Mouse (Mus musculus) liver, adult 2 months (tissue): ENCODE results near the gene Rab37. TPM values are rescaled to one million over a fixed set of nuclear protein-coding genes. Genes with fewer than 3 reads are reported as not detected.

Source experiments
- DNase-seq: peaks from one replicate; pipeline ENCODE4 v3.0.0-alpha.2; 2011; ENCODE audit warnings: low read depth, low spot score; ENCODE audit errors: extremely low read depth
- H3K27ac ChIP-seq: fragments of 200-500 bp; replicated peaks from 2 replicates; pipeline ENCODE4 v1.5.1; 2012; ENCODE audit warnings: low read depth, mild to moderate bottlenecking, control low read depth, inconsistent platforms, low read length; ENCODE audit not compliant: insufficient read depth
- H3K27me3 ChIP-seq: fragments of 200-500 bp; 2 replicates; pipeline ENCODE4 v1.6.1; 2012; ENCODE audit warnings: mild to moderate bottlenecking, moderate library complexity, low read length, inconsistent platforms; ENCODE audit not compliant: control insufficient read depth, insufficient read depth
- H3K36me3 ChIP-seq: fragments of 200-500 bp; 2 replicates; pipeline ENCODE4 v1.6.1; 2012; ENCODE audit warnings: low read length, inconsistent platforms; ENCODE audit not compliant: control insufficient read depth, insufficient read depth
- H3K4me1 ChIP-seq: fragments of 200-500 bp; 2 replicates; pipeline ENCODE4 v1.6.1; 2011; ENCODE audit warnings: low read length; ENCODE audit not compliant: control insufficient read depth, insufficient read depth
- H3K4me3 ChIP-seq: fragments of 200-500 bp; 2 replicates; pipeline ENCODE4 v1.5.1; 2011; ENCODE audit warnings: low read depth, mild to moderate bottlenecking, control low read depth, low read length, moderate library complexity; ENCODE audit not compliant: insufficient read depth
- H3K79me2 ChIP-seq: fragments of 200-500 bp; 2 replicates; pipeline ENCODE4 v1.6.1; 2012; ENCODE audit warnings: inconsistent platforms, mild to moderate bottlenecking, low read length, moderate library complexity; ENCODE audit not compliant: control insufficient read depth, insufficient read depth
- H3K9ac ChIP-seq: fragments of 200-500 bp; 2 replicates; pipeline ENCODE4 v1.6.1; 2012; ENCODE audit warnings: low read depth, mild to moderate bottlenecking, control low read depth, inconsistent platforms, low read length
- CTCF ChIP-seq: fragments of 200-500 bp; IDR thresholded peaks from 2 replicates; pipeline ENCODE4 v1.5.1; 2011; ENCODE audit warnings: low read depth, low read length, control low read depth
- POLR2A ChIP-seq: fragments of 200-500 bp; IDR thresholded peaks from 2 replicates; pipeline ENCODE4 v1.6.1; 2011; ENCODE audit warnings: low read length, control low read depth; ENCODE audit not compliant: insufficient read depth; ENCODE audit errors: extremely low read depth
- WGBS: fragments of 180-500 bp; shearing (Covaris S2); methylation state at CpG from one replicate; pipeline ENCODE4 v1.1.7; 2018; 5-methylcytosine and 5-hydroxymethylcytosine counted together
- polyA plus RNA-seq: library from polyadenylated mRNA; depleted of rRNA; stranded (reverse); fragments of >200 nt; gene quantifications from 2 replicates; pipeline ENCODE4 v1.2.3, GENCODE M21; 2012; rRNA removed
- total RNA-seq: library from RNA; depleted of rRNA; stranded (reverse); fragments of >200 nt; gene quantifications from 2 replicates; pipeline ENCODE4 v1.2.3, GENCODE M21; 2014; rRNA removed

Rab37 gene
- total and polyA plus RNA-seq, 2 experiments = 0.09 to 0.20 TPM

DNA sequence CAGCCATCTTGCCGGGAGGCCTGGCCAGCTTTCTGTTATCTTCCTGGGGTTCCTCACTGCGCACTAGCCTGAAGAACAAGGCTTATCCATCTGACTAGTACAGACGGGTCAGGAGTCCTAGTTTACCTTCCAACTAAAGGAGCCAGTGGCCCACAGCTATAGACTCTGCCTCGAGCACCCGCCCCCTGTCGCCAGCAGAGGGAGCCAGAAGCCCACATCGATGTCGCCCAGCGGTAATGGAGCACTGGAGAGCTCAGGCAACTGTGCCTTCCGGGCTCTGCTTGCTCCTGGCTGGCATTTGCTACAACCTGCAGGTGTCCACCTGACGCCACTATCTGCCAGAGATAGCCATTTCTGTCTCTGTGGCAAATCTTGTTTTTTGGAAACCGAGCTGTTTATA lies 111.1 kb downstream of the Rab37 start:
- TF ChIP-seq CTCF = peak; percentile 98
- no peak for TF ChIP-seq POLR2A

DNA sequence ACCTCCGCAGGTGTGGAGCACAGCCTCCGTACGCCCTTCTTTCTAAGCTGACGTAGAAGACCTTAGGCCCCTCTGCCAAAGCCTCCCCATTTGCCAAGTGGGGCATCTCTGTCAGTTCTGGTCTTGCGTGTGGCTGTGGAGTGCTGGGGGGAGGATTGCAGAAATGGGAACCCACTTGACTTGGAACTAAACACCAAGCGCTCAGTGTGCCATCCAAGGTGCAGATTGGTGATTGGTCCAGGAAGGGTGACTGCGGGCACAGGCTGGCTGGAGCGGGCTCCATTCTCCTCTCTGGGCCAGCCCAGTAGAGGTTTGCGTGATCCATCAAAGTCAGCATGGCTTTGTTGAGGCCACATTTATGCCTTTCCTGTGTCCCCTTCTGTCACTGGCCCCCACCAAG lies 111.5 kb downstream of the Rab37 start:
- no peak overlapping the region for H3K27ac ChIP-seq
- 96% methylated on average over 9 of the region's 9 CpGs for WGBS
- H3K4me3 ChIP-seq = no peak overlapping the region
- H3K9ac ChIP-seq = no peak overlapping the region
- TF ChIP-seq CTCF (no peak), POLR2A (no peak)
- no peaks in the 10 kb centered on the region for H3K79me2 ChIP-seq
- H3K27me3 ChIP-seq = no peaks in the 10 kb centered on the region
- peaks cover 2% of the 10 kb centered on the region; the same call in 1 of the 2 replicates for H3K36me3 ChIP-seq
- no peaks in the 10 kb centered on the region for H3K4me1 ChIP-seq
- no peak for DNase-seq

More for the DNA sequence above, 111.1 kb downstream of the Rab37 start:
- no peak for DNase-seq
- Histone ChIP-seq H3K79me2 (no peaks in the 10 kb centered on the region), H3K27ac (no peak overlapping the region), H3K27me3 (no peaks in the 10 kb centered on the region), H3K4me1 (no peaks in the 10 kb centered on the region), H3K9ac (no peak overlapping the region), H3K4me3 (no peak overlapping the region), H3K36me3 (peaks cover 5% of the 10 kb centered on the region; the same call in 1 of the 2 replicates)
- 20% methylated on average over 12 of the region's 12 CpGs for WGBS

DNA sequence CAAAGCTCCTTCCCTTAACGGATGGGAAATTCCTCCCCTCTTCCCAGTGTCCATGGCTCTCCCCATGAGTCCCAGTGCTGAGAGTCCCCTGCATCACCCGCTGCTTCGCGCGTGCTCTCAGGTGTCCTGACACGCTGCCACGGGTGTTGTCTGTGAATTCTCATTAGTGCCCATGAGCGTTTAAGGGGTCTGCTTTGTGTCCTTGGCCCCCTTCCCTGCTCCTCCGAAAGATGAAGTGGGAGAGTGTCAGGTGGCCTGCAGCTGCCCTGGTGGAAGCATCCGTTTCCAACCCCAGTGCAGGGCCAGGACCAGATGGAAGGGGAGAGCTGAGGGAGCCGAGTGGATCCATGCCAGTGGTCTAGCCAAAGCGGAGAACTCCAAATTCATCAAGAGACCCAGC lies 116.9 kb downstream of the Rab37 start:
- Histone ChIP-seq H3K4me3 (no peak overlapping the region), H3K27me3 (no peaks in the 10 kb centered on the region), H3K9ac (no peak overlapping the region), H3K27ac (no peak overlapping the region), H3K36me3 (peaks cover 2% of the 10 kb centered on the region; the same call in 1 of the 2 replicates), H3K4me1 (no peaks in the 10 kb centered on the region), H3K79me2 (no peaks in the 10 kb centered on the region)
- TF ChIP-seq CTCF (no peak), POLR2A (no peak)
- DNase-seq = no peak
- WGBS = 90% methylated on average over 12 of the region's 12 CpGs

DNA sequence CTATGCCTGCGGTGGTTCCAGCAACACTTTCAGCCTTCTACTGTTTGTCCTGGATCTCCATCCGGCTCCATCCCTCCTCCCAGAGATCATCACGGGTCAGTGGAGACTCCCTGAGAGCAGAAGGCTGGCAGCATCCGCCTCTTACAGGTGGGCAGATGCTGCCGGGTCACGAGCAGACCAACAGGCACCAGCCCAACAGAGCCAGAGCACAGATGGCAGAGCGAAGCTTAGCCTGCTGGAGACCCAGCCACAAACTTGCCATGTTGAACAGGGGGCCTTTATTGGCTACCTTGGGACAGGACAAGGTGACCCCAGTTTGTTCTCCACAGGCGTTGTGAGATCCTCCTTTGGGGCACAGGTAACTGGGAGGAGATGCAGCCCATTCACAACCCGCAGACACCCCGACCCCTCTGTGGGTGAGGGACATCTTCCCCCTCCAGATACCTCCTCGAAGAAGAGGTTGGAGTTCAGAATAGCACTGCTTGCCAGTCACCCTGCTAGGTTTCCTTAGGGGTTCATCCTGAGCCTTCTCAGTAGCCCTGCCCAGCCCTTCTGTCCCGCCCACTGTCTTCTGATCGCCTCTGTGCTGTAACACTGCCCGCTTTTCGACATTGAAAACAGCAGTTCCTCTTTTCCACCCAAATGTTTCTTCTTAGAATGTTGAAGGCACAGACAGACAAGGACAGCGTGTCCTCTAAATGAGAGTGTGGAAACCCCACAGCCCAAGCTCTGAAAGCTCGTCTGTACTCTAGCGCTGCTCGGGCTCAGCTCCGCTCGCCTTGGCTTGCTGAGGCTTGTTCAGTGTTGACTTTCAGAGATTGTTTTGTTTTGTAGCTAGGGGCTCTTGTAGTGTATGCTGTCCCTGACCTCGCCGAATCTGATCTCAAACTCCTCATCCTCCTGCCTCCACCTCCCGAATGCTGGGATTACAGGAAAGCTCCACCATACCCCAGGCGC lies 117.8 kb downstream of the Rab37 start:
- Histone ChIP-seq H3K4me3 (no peak overlapping the region), H3K9ac (no peak overlapping the region), H3K27ac (no peak overlapping the region), H3K36me3 (peaks cover 2% of the 10 kb centered on the region; the same call in 1 of the 2 replicates), H3K27me3 (no peaks in the 10 kb centered on the region), H3K4me1 (no peaks in the 10 kb centered on the region), H3K79me2 (no peaks in the 10 kb centered on the region)
- TF ChIP-seq POLR2A = no peak
- TF ChIP-seq CTCF = no peak
- DNase-seq = no peak
- WGBS = 89% methylated on average over 25 of the region's 25 CpGs

DNA sequence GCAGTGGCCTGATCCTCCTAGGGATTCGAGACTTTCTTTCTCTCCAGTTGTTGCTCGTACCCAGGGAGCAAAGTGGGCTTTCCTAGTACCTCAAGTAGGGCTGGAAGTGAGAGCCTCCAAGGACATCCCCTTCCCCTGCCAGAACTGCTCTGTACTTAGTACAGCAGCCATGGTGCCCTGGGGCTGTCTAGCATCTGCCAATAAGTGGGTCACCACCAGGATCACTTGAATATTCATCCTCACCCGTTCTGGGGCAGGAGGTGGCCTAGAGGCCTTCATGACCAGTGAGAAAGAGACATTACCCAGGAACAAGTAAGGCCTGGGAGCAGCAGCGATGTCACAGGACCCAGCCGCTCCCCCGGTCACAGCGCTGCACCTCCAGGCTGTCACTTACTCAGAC lies 118.7 kb downstream of the Rab37 start:
- no peak overlapping the region for H3K4me3 ChIP-seq
- no peaks in the 10 kb centered on the region; the same call in 1 of the 2 replicates for H3K36me3 ChIP-seq
- no peaks in the 10 kb centered on the region for H3K27me3 ChIP-seq
- no peak for DNase-seq
- H3K9ac ChIP-seq = no peak overlapping the region
- WGBS = 89% methylated on average over 7 of the region's 7 CpGs
- no peaks in the 10 kb centered on the region for H3K4me1 ChIP-seq
- TF ChIP-seq CTCF = no peak
- H3K27ac ChIP-seq = no peak overlapping the region
- no peaks in the 10 kb centered on the region for H3K79me2 ChIP-seq

Other genes with a start within 250 kb of the Rab37 start
- 51.4 and 66.2 TPM in 2 replicates for gene Gprc5c, start 240.3 kb upstream of the Rab37 start, total RNA-seq
- 87.6 and 93.9 TPM in 2 replicates for gene Gprc5c, start 240.3 kb upstream of the Rab37 start, polyA plus RNA-seq
- gene Cd300a, start 201.4 kb upstream of the Rab37 start, total RNA-seq = 3.0 and 3.6 TPM in 2 replicates
- 0.65 and 1.2 TPM in 2 replicates for gene Cd300a, start 201.4 kb upstream of the Rab37 start, polyA plus RNA-seq
- 1.0 and 1.2 TPM in 2 replicates for gene Cd300lb, start 157.0 kb upstream of the Rab37 start, total RNA-seq
- 0.35 and 0.46 TPM in 2 replicates for gene Cd300lb, start 157.0 kb upstream of the Rab37 start, polyA plus RNA-seq
- 0.20 TPM in 1 of 2 replicates, not detected in the other for gene Cd300c, start 122.3 kb upstream of the Rab37 start, total RNA-seq
- gene Cd300c, start 122.3 kb upstream of the Rab37 start, polyA plus RNA-seq = 0.24 and 0.49 TPM in 2 replicates
- 6.6 and 7.4 TPM in 2 replicates for gene Cd300ld, start 101.5 kb upstream of the Rab37 start, total RNA-seq
- gene Cd300ld, start 101.5 kb upstream of the Rab37 start, polyA plus RNA-seq = 2.9 and 3.4 TPM in 2 replicates
- 5.6 and 7.9 TPM in 2 replicates for gene Cd300c2, start 89.6 kb upstream of the Rab37 start, total RNA-seq
- 3.5 and 4.9 TPM in 2 replicates for gene Cd300c2, start 89.6 kb upstream of the Rab37 start, polyA plus RNA-seq
- gene Cd300ld2, start 75.2 kb upstream of the Rab37 start, total RNA-seq = not detected in 2 replicates
- not detected in 2 replicates for gene Cd300ld2, start 75.2 kb upstream of the Rab37 start, polyA plus RNA-seq
- not detected in 2 replicates for gene Cd300ld4, start 64.4 kb upstream of the Rab37 start, total RNA-seq
- gene Cd300ld4, start 64.4 kb upstream of the Rab37 start, polyA plus RNA-seq = not detected in 2 replicates
- 0.18 TPM in 1 of 2 replicates, not detected in the other for gene Cd300ld5, start 53.7 kb upstream of the Rab37 start, total RNA-seq
- 0.14 TPM in 1 of 2 replicates, not detected in the other for gene Cd300ld5, start 53.7 kb upstream of the Rab37 start, polyA plus RNA-seq
- 3.7 and 4.1 TPM in 2 replicates for gene Cd300ld3, start 43.0 kb upstream of the Rab37 start, total RNA-seq
- 3.3 and 5.4 TPM in 2 replicates for gene Cd300ld3, start 43.0 kb upstream of the Rab37 start, polyA plus RNA-seq
- gene Cd300e, start 29.3 kb upstream of the Rab37 start, total RNA-seq = 1.4 and 1.5 TPM in 2 replicates
- 0.52 and 1.3 TPM in 2 replicates for gene Cd300e, start 29.3 kb upstream of the Rab37 start, polyA plus RNA-seq
- 1.2 and 1.5 TPM in 2 replicates for gene Cd300lf, start 42.6 kb downstream of the Rab37 start, total RNA-seq
- 0.54 and 1.1 TPM in 2 replicates for gene Cd300lf, start 42.6 kb downstream of the Rab37 start, polyA plus RNA-seq
- gene Slc9a3r1, start 71.9 kb downstream of the Rab37 start, total RNA-seq = 113 and 117 TPM in 2 replicates
- gene Slc9a3r1, start 71.9 kb downstream of the Rab37 start, polyA plus RNA-seq = 130 and 177 TPM in 2 replicates
- gene Tmem104, start 96.1 kb downstream of the Rab37 start, total RNA-seq = 5.3 and 8.1 TPM in 2 replicates
- gene Tmem104, start 96.1 kb downstream of the Rab37 start, polyA plus RNA-seq = 8.7 and 9.1 TPM in 2 replicates
- gene Nat9, start 96.4 kb downstream of the Rab37 start, total RNA-seq = 42.7 and 43.7 TPM in 2 replicates
- 28.7 and 35.2 TPM in 2 replicates for gene Nat9, start 96.4 kb downstream of the Rab37 start, polyA plus RNA-seq
- gene Grin2c, start 175.8 kb downstream of the Rab37 start, total RNA-seq = under 0.01 TPM in 1 of 2 replicates, not detected in the other
- gene Grin2c, start 175.8 kb downstream of the Rab37 start, polyA plus RNA-seq = 0.05 and 0.07 TPM in 2 replicates
- gene Fdxr, start 185.6 kb downstream of the Rab37 start, total RNA-seq = 13.7 and 15.8 TPM in 2 replicates
- 28.3 and 28.4 TPM in 2 replicates for gene Fdxr, start 185.6 kb downstream of the Rab37 start, polyA plus RNA-seq
- gene Fads6, start 206.2 kb downstream of the Rab37 start, total RNA-seq = 56.1 and 78.8 TPM in 2 replicates
- gene Fads6, start 206.2 kb downstream of the Rab37 start, polyA plus RNA-seq = 55.3 and 66.0 TPM in 2 replicates
- not detected in 2 replicates for gene Otop2, start 215.7 kb downstream of the Rab37 start, total RNA-seq
- not detected in 2 replicates for gene Otop2, start 215.7 kb downstream of the Rab37 start, polyA plus RNA-seq
- gene Ush1g, start 230.6 kb downstream of the Rab37 start, total RNA-seq = 0.20 and 0.28 TPM in 2 replicates
- gene Ush1g, start 230.6 kb downstream of the Rab37 start, polyA plus RNA-seq = 0.26 and 0.50 TPM in 2 replicates
- gene Otop3, start 243.3 kb downstream of the Rab37 start, total RNA-seq = not detected in 2 replicates
- not detected in 2 replicates for gene Otop3, start 243.3 kb downstream of the Rab37 start, polyA plus RNA-seq